Mouse (Mus musculus) midbrain, embryonic 14.5 days (tissue): ENCODE measurements around the gene Zfp750. TPM values are rescaled to one million over a fixed set of nuclear protein-coding genes. Genes with fewer than 3 reads are reported as not detected.

Experiments used
- ATAC-seq: fragments of 200-750 bp; cut with Nextera tagmentation; 2 replicates; pipeline ENCODE4 v1.8.0; 2017; ENCODE audit warnings: moderate number of reproducible peaks, moderate library complexity; ENCODE audit not compliant: low FRiP score, low TSS enrichment
- DNase-seq: peaks from one replicate; pipeline ENCODE4 v3.0.0-alpha.2; 2015
- H3K27ac ChIP-seq: fragments of 300-500 bp; sonication (generic); replicated peaks from 2 replicates; pipeline ENCODE4 v1.5.1; 2014; ENCODE audit warnings: mild to moderate bottlenecking, low read depth, low read length, moderate library complexity
- H3K27me3 ChIP-seq: fragments of 300-500 bp; sonication (generic); 2 replicates; pipeline ENCODE4 v1.6.1; 2014; ENCODE audit warnings: low read length, control low read depth, mixed read lengths; ENCODE audit not compliant: control insufficient read depth, insufficient read depth
- H3K36me3 ChIP-seq: fragments of 300-500 bp; sonication (generic); 2 replicates; pipeline ENCODE4 v1.6.1; 2014; ENCODE audit warnings: low read length, control low read depth; ENCODE audit not compliant: control insufficient read depth, insufficient read depth
- H3K4me1 ChIP-seq: fragments of 300-500 bp; sonication (generic); 2 replicates; pipeline ENCODE4 v1.6.1; 2014; ENCODE audit warnings: mild to moderate bottlenecking, antibody characterized with exemption, low read length, control low read depth; ENCODE audit not compliant: control insufficient read depth, insufficient read depth
- H3K4me2 ChIP-seq: fragments of 300-500 bp; sonication (generic); 2 replicates; pipeline ENCODE4 v1.6.1; 2014; ENCODE audit warnings: mild to moderate bottlenecking, low read length, moderate library complexity
- H3K4me3 ChIP-seq: fragments of 300-500 bp; sonication (generic); replicated peaks from 2 replicates; pipeline ENCODE4 v1.5.1; 2014; ENCODE audit warnings: low read depth, low read length
- H3K9ac ChIP-seq: fragments of 300-500 bp; sonication (generic); replicated peaks from 2 replicates; pipeline ENCODE4 v1.6.1; 2014; ENCODE audit warnings: mild to moderate bottlenecking, low read length, moderate library complexity
- H3K9me3 ChIP-seq: fragments of 300-500 bp; sonication (generic); 2 replicates; pipeline ENCODE4 v1.6.1; 2016; ENCODE audit warnings: low read length, control low read depth, mixed read lengths; ENCODE audit not compliant: control insufficient read depth
- WGBS: fragments of 180-500 bp; shearing (Covaris S2); extraction: QIAGEN DNeasy Blood & Tissue Kit; methylation state at CpG from one replicate; pipeline ENCODE4 v1.1.7; 2014; 5-methylcytosine and 5-hydroxymethylcytosine counted together
- polyA plus RNA-seq: library from polyadenylated mRNA; unstranded; fragments of >200 nt; fragmentation: Nextera tagmentation; extraction: Ambion mirVana; gene quantifications from 2 replicates; pipeline ENCODE4 v1.2.1, GENCODE M21; 2014

The Zfp750 gene
- polyA plus RNA-seq, 1 experiment from 2014 or later = 0.12 TPM

GRCm38 (mm10) chr11:121544755-121545397 lies 25.7 kb upstream of the Zfp750 start:
- 80% methylated on average over 7 of the region's 7 CpGs for WGBS
- Histone ChIP-seq H3K9ac (no peak overlapping the region), H3K9me3 (no peaks in the 10 kb centered on the region)

GRCm38 (mm10) chr11:121543922-121544321 lies 24.8 kb upstream of the Zfp750 start:
- H3K36me3 ChIP-seq = peaks cover 28% of the 10 kb centered on the region

More at GRCm38 (mm10) chr11:121544755-121545397, 25.7 kb upstream of the Zfp750 start:
- ATAC-seq (no peak), DNase-seq (no peak)
- Histone ChIP-seq H3K27ac (no peak overlapping the region), H3K27me3 (no peaks in the 10 kb centered on the region), H3K4me1 (peaks cover 11% of the 10 kb centered on the region), H3K4me3 (no peak overlapping the region), H3K36me3 (peaks cover 28% of the 10 kb centered on the region), H3K4me2 (no peak overlapping the region)

GRCm38 (mm10) chr11:121543287-121543856 lies 24.2 kb upstream of the Zfp750 start:
- H3K36me3 ChIP-seq = peaks cover 28% of the 10 kb centered on the region
- H3K27ac ChIP-seq = no peak overlapping the region
- no peaks in the 10 kb centered on the region for H3K27me3 ChIP-seq
- no peak overlapping the region for H3K9ac ChIP-seq
- H3K4me3 ChIP-seq = no peak overlapping the region
- ATAC-seq (no peak), DNase-seq (no peak)
- 92% methylated on average over 5 of the region's 5 CpGs for WGBS
- H3K4me2 ChIP-seq = no peak overlapping the region
- no peaks in the 10 kb centered on the region for H3K9me3 ChIP-seq
- H3K4me1 ChIP-seq = no peaks in the 10 kb centered on the region

More at GRCm38 (mm10) chr11:121543922-121544321, 24.8 kb upstream of the Zfp750 start:
- H3K27me3 ChIP-seq = no peaks in the 10 kb centered on the region
- peaks cover 2% of the 10 kb centered on the region; the same call in 1 of the 2 replicates for H3K4me1 ChIP-seq
- 87% methylated on average over 9 of the region's 9 CpGs for WGBS
- no peak overlapping the region for H3K4me2 ChIP-seq
- DNase-seq (no peak), ATAC-seq (no peak)
- no peak overlapping the region for H3K9ac ChIP-seq
- no peaks in the 10 kb centered on the region for H3K9me3 ChIP-seq
- H3K27ac ChIP-seq = no peak overlapping the region
- H3K4me3 ChIP-seq = no peak overlapping the region

- DNase-seq (no peak), ATAC-seq (no peak)
- no peaks in the 10 kb centered on the region for H3K4me1 ChIP-seq
- no peaks in the 10 kb centered on the region for H3K9me3 ChIP-seq
- H3K9ac ChIP-seq = no peak overlapping the region
- 93% methylated on average over 4 of the region's 4 CpGs for WGBS
- H3K27me3 ChIP-seq = no peaks in the 10 kb centered on the region
- peaks cover 28% of the 10 kb centered on the region for H3K36me3 ChIP-seq
- no peak overlapping the region for H3K27ac ChIP-seq
- H3K4me2 ChIP-seq = no peak overlapping the region
- no peak overlapping the region for H3K4me3 ChIP-seq
Observed at GRCm38 (mm10) chr11:121542471-121542870, 23.3 kb upstream of the Zfp750 start.

GRCm38 (mm10) chr11:121536528-121536927 lies 17.4 kb upstream of the Zfp750 start:
- H3K27me3 ChIP-seq = no peaks in the 10 kb centered on the region
- H3K4me1 ChIP-seq = no peaks in the 10 kb centered on the region
- no peak overlapping the region for H3K4me3 ChIP-seq
- no peak overlapping the region for H3K27ac ChIP-seq
- WGBS = 54% methylated on average over 3 of the region's 3 CpGs
- peaks cover 9% of the 10 kb centered on the region; the same call in 1 of the 2 replicates for H3K36me3 ChIP-seq
- ATAC-seq (no peak), DNase-seq (no peak)
- H3K4me2 ChIP-seq = no peak overlapping the region
- H3K9ac ChIP-seq = no peak overlapping the region
- no peaks in the 10 kb centered on the region for H3K9me3 ChIP-seq

GRCm38 (mm10) chr11:121529747-121530146 lies 10.6 kb upstream of the Zfp750 start:
- DNase-seq (no peak), ATAC-seq (no peak)
- no peak overlapping the region for H3K9ac ChIP-seq
- 96% methylated on average over 3 of the region's 3 CpGs for WGBS
- H3K4me3 ChIP-seq = no peak overlapping the region
- no peaks in the 10 kb centered on the region for H3K4me1 ChIP-seq
- no peak overlapping the region for H3K27ac ChIP-seq
- no peaks in the 10 kb centered on the region for H3K27me3 ChIP-seq
- no peaks in the 10 kb centered on the region for H3K36me3 ChIP-seq
- H3K4me2 ChIP-seq = no peak overlapping the region
- no peaks in the 10 kb centered on the region for H3K9me3 ChIP-seq

- Histone ChIP-seq H3K9ac (no peak overlapping the region), H3K9me3 (no peaks in the 10 kb centered on the region), H3K27ac (no peak overlapping the region), H3K27me3 (no peaks in the 10 kb centered on the region), H3K4me2 (no peak overlapping the region), H3K4me3 (no peak overlapping the region), H3K4me1 (no peaks in the 10 kb centered on the region), H3K36me3 (no peaks in the 10 kb centered on the region)
- 95% methylated on average over 7 of the region's 7 CpGs for WGBS
- DNase-seq (no peak), ATAC-seq (no peak)
Observed at GRCm38 (mm10) chr11:121524191-121524590, 5.1 kb upstream of the Zfp750 start.

- Histone ChIP-seq H3K9ac (no peak overlapping the region), H3K9me3 (no peaks in the 10 kb centered on the region), H3K4me3 (no peak overlapping the region), H3K4me2 (no peak overlapping the region), H3K36me3 (no peaks in the 10 kb centered on the region), H3K27ac (no peak overlapping the region), H3K27me3 (no peaks in the 10 kb centered on the region), H3K4me1 (no peaks in the 10 kb centered on the region)
- ATAC-seq = no peak
- 92% methylated on average over 4 of the region's 4 CpGs for WGBS
- no peak for DNase-seq
Observed at GRCm38 (mm10) chr11:121522156-121522762, 3.1 kb upstream of the Zfp750 start.

GRCm38 (mm10) chr11:121520761-121521160 lies 1.6 kb upstream of the Zfp750 start:
- no peaks in the 10 kb centered on the region for H3K9me3 ChIP-seq
- H3K9ac ChIP-seq = no peak overlapping the region
- no peaks in the 10 kb centered on the region for H3K27me3 ChIP-seq
- H3K4me2 ChIP-seq = no peak overlapping the region
- WGBS = 78% methylated on average over 2 of the region's 2 CpGs
- no peak overlapping the region for H3K27ac ChIP-seq
- no peak for DNase-seq
- H3K36me3 ChIP-seq = no peaks in the 10 kb centered on the region
- no peak overlapping the region for H3K4me3 ChIP-seq
- ATAC-seq = no peak
- no peaks in the 10 kb centered on the region for H3K4me1 ChIP-seq
